Mouse (Mus musculus) testis, adult 2 months (tissue): ENCODE measurements around the gene Galntl6. TPM values are rescaled to one million over a fixed set of nuclear protein-coding genes. Genes with fewer than 3 reads are reported as not detected.
A peak's percentile ranks its signal among the peaks of the same experiment; 100 is the strongest.

Experiments
- H3K27ac ChIP-seq: fragments of 200-500 bp; 2 replicates; pipeline ENCODE4 v1.5.1; 2012; ENCODE audit warnings: low read depth, low read length; ENCODE audit not compliant: control insufficient read depth, insufficient read depth
- H3K27me3 ChIP-seq: fragments of 200-500 bp; 2 replicates; pipeline ENCODE4 v1.6.1; 2012; ENCODE audit warnings: mild to moderate bottlenecking, low read length, moderate library complexity; ENCODE audit not compliant: control insufficient read depth, insufficient read depth
- H3K36me3 ChIP-seq: fragments of 200-500 bp; 2 replicates; pipeline ENCODE4 v1.6.1; 2012; ENCODE audit warnings: mild to moderate bottlenecking, low read length; ENCODE audit not compliant: control insufficient read depth, insufficient read depth
- H3K4me1 ChIP-seq: fragments of 200-500 bp; 2 replicates; pipeline ENCODE4 v1.6.1; 2012; ENCODE audit warnings: low read length; ENCODE audit not compliant: control insufficient read depth, insufficient read depth
- H3K4me3 ChIP-seq: fragments of 200-500 bp; 2 replicates; pipeline ENCODE4 v1.5.1; 2012; ENCODE audit warnings: low read depth, mild to moderate bottlenecking, low read length, moderate library complexity, mixed read lengths; ENCODE audit not compliant: control insufficient read depth
- CTCF ChIP-seq: fragments of 200-500 bp; IDR thresholded peaks from 2 replicates; pipeline ENCODE4 v1.5.1; 2012; ENCODE audit warnings: low read depth, mild to moderate bottlenecking, inconsistent platforms, low read length, moderate library complexity; ENCODE audit not compliant: control insufficient read depth, insufficient read depth, insufficient replicate concordance
- POLR2A ChIP-seq: fragments of 200-500 bp; IDR thresholded peaks from 2 replicates; pipeline ENCODE4 v1.6.1; 2012; ENCODE audit warnings: low read depth, mild to moderate bottlenecking, inconsistent platforms, low read length, moderate library complexity; ENCODE audit not compliant: control insufficient read depth
- polyA plus RNA-seq: library from polyadenylated mRNA; depleted of rRNA; stranded (reverse); fragments of >200 nt; gene quantifications from 2 replicates; pipeline ENCODE4 v1.2.3, GENCODE M21; 2012

The Galntl6 gene
- polyA plus RNA-seq, 1 experiment, result 39.9 TPM

GRCm38 (mm10) chr8:57816034-57816433, 1096.4 kb downstream of the Galntl6 start:
- Histone ChIP-seq H3K27ac (no peak overlapping the region), H3K4me3 (no peak overlapping the region), H3K36me3 (no peaks in the 10 kb centered on the region), H3K4me1 (no peaks in the 10 kb centered on the region), H3K27me3 (no peaks in the 10 kb centered on the region)
- TF ChIP-seq CTCF (no peak), POLR2A (no peak)

GRCm38 (mm10) chr8:57807060-57807459, 1105.4 kb downstream of the Galntl6 start:
- H3K27me3 ChIP-seq, result no peaks in the 10 kb centered on the region
- no peaks in the 10 kb centered on the region for H3K4me1 ChIP-seq
- TF ChIP-seq POLR2A, result no peak
- TF ChIP-seq CTCF, result no peak
- no peak overlapping the region for H3K27ac ChIP-seq
- no peak overlapping the region for H3K4me3 ChIP-seq
- no peaks in the 10 kb centered on the region for H3K36me3 ChIP-seq

DNA sequence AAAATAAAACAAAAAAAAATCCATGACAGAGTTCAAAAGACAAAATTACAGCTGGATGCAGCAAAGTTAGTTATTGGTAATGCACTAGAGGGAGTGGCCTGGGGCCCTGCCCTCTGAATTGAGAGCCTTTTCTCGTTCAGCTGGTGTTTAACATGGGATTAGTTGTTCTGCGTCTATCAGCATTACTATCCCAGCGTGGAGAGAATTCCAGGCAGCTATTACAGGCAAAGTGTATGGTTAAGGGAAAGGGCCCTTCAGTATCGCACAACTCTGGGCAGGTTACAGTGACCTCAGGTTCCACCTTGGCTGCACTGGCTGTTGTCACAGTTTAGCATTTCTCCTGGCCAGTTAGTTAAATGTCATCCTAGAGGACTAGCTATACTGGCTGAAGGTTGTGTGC, 1107.3 kb downstream of the Galntl6 start:
- TF ChIP-seq POLR2A (no peak), CTCF (no peak)
- Histone ChIP-seq H3K27ac (no peak overlapping the region), H3K27me3 (no peaks in the 10 kb centered on the region), H3K4me1 (no peaks in the 10 kb centered on the region), H3K36me3 (no peaks in the 10 kb centered on the region), H3K4me3 (no peak overlapping the region)

DNA sequence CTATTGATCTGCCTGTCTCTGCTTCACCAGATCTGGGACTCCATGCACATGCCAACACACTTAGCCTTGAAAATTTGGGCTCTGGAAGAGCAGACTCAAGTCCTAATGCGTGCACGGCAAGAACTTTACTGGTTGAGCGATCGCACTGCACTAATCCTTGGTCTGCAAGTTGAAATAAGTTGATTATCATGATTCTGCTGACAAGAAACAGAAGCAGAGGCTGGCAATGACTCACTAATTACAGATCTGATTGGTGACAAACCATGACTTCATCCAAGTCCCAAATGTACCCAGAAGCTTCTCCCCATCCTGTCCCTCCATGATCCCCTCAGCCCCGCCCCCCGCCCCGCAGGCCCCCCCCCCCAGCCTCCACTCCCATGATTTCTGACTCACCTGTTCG, 1108.6 kb downstream of the Galntl6 start:
- H3K27ac ChIP-seq, result no peak overlapping the region
- H3K36me3 ChIP-seq, result no peaks in the 10 kb centered on the region
- H3K27me3 ChIP-seq, result no peaks in the 10 kb centered on the region
- TF ChIP-seq CTCF (no peak), POLR2A (no peak)
- H3K4me3 ChIP-seq, result no peak overlapping the region
- peaks cover 4% of the 10 kb centered on the region for H3K4me1 ChIP-seq

DNA sequence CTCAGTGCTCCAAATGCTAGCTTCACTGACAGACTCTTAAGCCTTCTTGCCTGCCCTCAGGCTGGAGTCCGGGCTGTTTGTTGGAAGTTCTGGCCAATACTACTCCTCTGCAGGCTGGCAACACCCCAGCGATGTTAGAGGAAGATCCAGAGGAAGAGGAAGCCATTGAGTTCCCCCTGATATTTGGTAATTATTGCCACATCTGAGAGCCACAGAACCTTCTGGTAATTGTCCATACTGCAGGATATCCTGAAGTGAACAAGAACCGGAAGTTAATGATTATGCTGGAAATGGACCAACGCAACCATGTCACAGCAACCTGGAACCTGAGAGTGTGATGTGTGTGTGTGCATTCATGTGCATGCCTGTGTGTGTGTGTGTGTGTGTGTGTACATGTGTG, 1111.2 kb downstream of the Galntl6 start:
- Histone ChIP-seq H3K4me3 (no peak overlapping the region), H3K27ac (no peak overlapping the region), H3K27me3 (no peaks in the 10 kb centered on the region), H3K36me3 (no peaks in the 10 kb centered on the region), H3K4me1 (peaks cover 7% of the 10 kb centered on the region)
- TF ChIP-seq POLR2A, result no peak
- no peak for TF ChIP-seq CTCF

DNA sequence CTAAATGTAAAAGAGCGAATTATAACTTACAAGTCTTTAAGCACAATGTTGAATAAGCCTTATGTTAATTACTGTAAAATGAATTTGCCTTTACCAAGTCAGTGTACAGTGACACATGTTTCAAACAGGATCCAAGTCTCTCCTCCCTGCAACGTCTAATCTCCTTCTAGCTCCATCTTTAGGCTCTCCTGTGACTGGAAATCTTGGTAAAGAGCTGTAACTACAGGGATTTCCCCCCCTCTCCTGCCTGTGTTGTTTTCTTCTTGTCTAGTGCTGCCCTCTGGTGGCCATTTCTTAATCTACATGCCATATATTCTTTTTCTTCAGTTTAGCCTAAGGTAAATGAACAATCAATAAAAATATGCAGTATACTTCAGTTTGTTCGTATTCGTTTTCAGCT, 1112.1 kb downstream of the Galntl6 start:
- Histone ChIP-seq H3K36me3 (no peaks in the 10 kb centered on the region), H3K4me3 (no peak overlapping the region), H3K27ac (no peak overlapping the region), H3K27me3 (no peaks in the 10 kb centered on the region), H3K4me1 (peaks cover 7% of the 10 kb centered on the region)
- TF ChIP-seq CTCF (no peak), POLR2A (no peak)

- TF ChIP-seq POLR2A (no peak), CTCF (no peak)
- no peaks in the 10 kb centered on the region for H3K27me3 ChIP-seq
- H3K27ac ChIP-seq, result 0 out of 2 replicates have a peak overlapping the region, but pooled peaks have one; percentile 10
- peaks cover 7% of the 10 kb centered on the region for H3K4me1 ChIP-seq
- H3K36me3 ChIP-seq, result no peaks in the 10 kb centered on the region
- peak overlapping the region; percentile 48 for H3K4me3 ChIP-seq
These were observed 1112.6 kb downstream of the Galntl6 start for GRCm38 (mm10) chr8:57799797-57800204.

DNA sequence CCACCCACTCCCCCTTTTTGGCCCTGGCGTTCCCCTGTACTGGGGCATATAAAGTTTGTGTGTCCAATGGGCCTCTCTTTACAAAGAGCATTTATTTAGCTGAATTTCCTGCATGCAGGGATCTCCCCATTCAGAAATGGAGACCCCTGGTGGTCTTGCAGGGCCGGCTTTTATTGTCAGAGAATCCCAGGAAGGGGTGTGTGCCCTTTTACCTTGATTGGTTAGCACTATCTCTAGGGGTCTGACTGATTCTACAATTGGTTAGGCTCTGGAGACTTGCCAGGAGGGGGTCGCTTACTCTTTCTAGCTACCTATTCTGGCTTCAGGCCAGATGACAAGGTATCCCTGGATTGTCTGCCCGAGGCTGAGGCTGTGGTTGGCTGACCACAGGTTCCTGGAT, 1119.0 kb downstream of the Galntl6 start:
- Histone ChIP-seq H3K27me3 (no peaks in the 10 kb centered on the region), H3K4me1 (peaks cover 5% of the 10 kb centered on the region), H3K27ac (no peak overlapping the region), H3K4me3 (no peak overlapping the region), H3K36me3 (no peaks in the 10 kb centered on the region)
- TF ChIP-seq POLR2A, result no peak
- no peak for TF ChIP-seq CTCF
